Mouse (Mus musculus) induced T-regulatory cell, adult 2 months (primary cell): ENCODE data around the gene Sbno1.
"Not testable (repeated sequence)": the region's sequence is repeated elsewhere in the genome, so short reads cannot be mapped to it uniquely, and the experiment has no call there.

ENCODE experiments used
- DNase-seq: peaks from one replicate; pipeline ENCODE4 v3.0.0-alpha.2; 2012; ENCODE audit warnings: low read depth

The Sbno1 gene

GRCm38 (mm10) chr5:124365754-124366153 lies 60.0 kb downstream of the Sbno1 start:
- DNase-seq: no peak

- DNase-seq: no peak
Measured at GRCm38 (mm10) chr5:124364173-124364918, 61.5 kb downstream of the Sbno1 start.

GRCm38 (mm10) chr5:124362982-124363381 lies 62.8 kb downstream of the Sbno1 start, which contains the start of gene Cdk2ap1:
Gene Cdk2ap1 (minus strand): TSS chr5:124363082.
- DNase-seq: not testable (repeated sequence)

- DNase-seq: peak; percentile 53
Measured at GRCm38 (mm10) chr5:124359641-124360040, 66.2 kb downstream of the Sbno1 start.

GRCm38 (mm10) chr5:124356695-124357094 lies 69.1 kb downstream of the Sbno1 start:
- peak; percentile 36 for DNase-seq

- DNase-seq: peak; percentile 45
Measured at GRCm38 (mm10) chr5:124355425-124355959, 70.3 kb downstream of the Sbno1 start.

- DNase-seq: peak; percentile 72
Measured at GRCm38 (mm10) chr5:124354574-124355424, 71.0 kb downstream of the Sbno1 start.

GRCm38 (mm10) chr5:124353726-124354547 lies 71.9 kb downstream of the Sbno1 start:
- peak; percentile 81 for DNase-seq

- peak; percentile 46 for DNase-seq
Measured at GRCm38 (mm10) chr5:124353011-124353725, 72.6 kb downstream of the Sbno1 start.

- peak; percentile 82 for DNase-seq
Measured at GRCm38 (mm10) chr5:124352141-124352920, 73.5 kb downstream of the Sbno1 start.

- no peak for DNase-seq
Measured at GRCm38 (mm10) chr5:124351604-124352003, 74.2 kb downstream of the Sbno1 start.

GRCm38 (mm10) chr5:124351111-124351560 lies 74.7 kb downstream of the Sbno1 start:
- DNase-seq: no peak

GRCm38 (mm10) chr5:124350350-124350749 lies 75.5 kb downstream of the Sbno1 start:
- no peak for DNase-seq

- no peak for DNase-seq
Measured at GRCm38 (mm10) chr5:124349196-124349595, 76.6 kb downstream of the Sbno1 start.

- no peak for DNase-seq
Measured at GRCm38 (mm10) chr5:124342897-124343296, 82.9 kb downstream of the Sbno1 start.

- not testable (repeated sequence) for DNase-seq
Measured at GRCm38 (mm10) chr5:124341753-124342339, 84.0 kb downstream of the Sbno1 start.

- DNase-seq: no peak
Measured at GRCm38 (mm10) chr5:124338791-124339190, 87.0 kb downstream of the Sbno1 start.

- no peak for DNase-seq
Measured at GRCm38 (mm10) chr5:124337909-124338308, 87.9 kb downstream of the Sbno1 start.

GRCm38 (mm10) chr5:124337103-124337502 lies 88.7 kb downstream of the Sbno1 start:
- DNase-seq: no peak

GRCm38 (mm10) chr5:124334392-124334791 lies 91.4 kb downstream of the Sbno1 start:
- DNase-seq: no peak
